Comparison of ENCODE assay signal across 20 mouse cellular contexts in the genomic region with DNA sequence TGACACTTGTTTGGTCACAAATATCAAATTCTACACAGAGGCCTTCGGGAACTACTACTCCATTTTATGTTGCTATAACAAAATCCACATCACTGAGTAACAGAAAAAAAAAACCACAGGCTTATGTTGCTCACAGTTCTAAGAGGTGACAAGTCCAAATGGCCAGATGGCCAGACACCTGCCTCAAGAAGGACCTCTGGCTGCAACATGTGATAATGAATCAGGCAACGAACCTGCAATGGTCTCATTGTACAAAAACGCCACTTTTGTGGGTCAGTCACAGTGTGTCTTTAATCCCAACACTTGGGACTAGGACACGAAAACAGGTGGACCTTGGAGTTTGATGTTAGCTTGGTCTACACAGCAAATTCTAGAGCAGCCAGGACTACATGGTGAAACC.
"Had no signal": no experiment of that assay in that cellular context is flagged by ENCODE, and none has a peak within 500 bp of the region (broad histone marks: within the 10 kb centered on the region; RNA-seq: fewer than 3 reads in every experiment).

No protein-coding gene starts in this region.

- H3K9ac ChIP-seq: limb, embryonic 13.5 days; liver, embryonic 12.5 days; liver, embryonic 15.5 days; lung, embryonic 15.5 days; midbrain, embryonic 15.5 days; neural tube, embryonic 12.5 days; neural tube, embryonic 15.5 days; stomach, embryonic 15.5 days had no signal

- H3K27ac ChIP-seq: kidney, postnatal 0 days; layer of hippocampus, adult 2 months; limb, embryonic 10.5 days; limb, embryonic 13.5 days; liver, embryonic 12.5 days; liver, embryonic 15.5 days; lung, embryonic 15.5 days; midbrain, embryonic 15.5 days; neural tube, embryonic 12.5 days; neural tube, embryonic 15.5 days; stomach, embryonic 15.5 days had no signal

- H3K4me3 ChIP-seq: layer of hippocampus, adult 2 months; limb, embryonic 10.5 days; limb, embryonic 13.5 days; liver, embryonic 12.5 days; liver, embryonic 15.5 days; lung, embryonic 15.5 days; midbrain, embryonic 15.5 days; neural tube, embryonic 12.5 days; neural tube, embryonic 15.5 days; stomach, embryonic 15.5 days had no signal

- H3K27me3 ChIP-seq: limb, embryonic 13.5 days; liver, embryonic 12.5 days; liver, embryonic 15.5 days; lung, embryonic 15.5 days; midbrain, embryonic 15.5 days; neural tube, embryonic 12.5 days; neural tube, embryonic 15.5 days; stomach, embryonic 15.5 days had no signal

- H3K9me3 ChIP-seq: limb, embryonic 10.5 days; limb, embryonic 13.5 days; liver, embryonic 12.5 days; liver, embryonic 15.5 days; lung, embryonic 15.5 days; midbrain, embryonic 15.5 days; neural tube, embryonic 12.5 days; neural tube, embryonic 15.5 days; stomach, embryonic 15.5 days had no signal

- ATAC-seq: liver, embryonic 12.5 days; midbrain, embryonic 15.5 days had no signal

- H3K4me2 ChIP-seq: limb, embryonic 13.5 days; liver, embryonic 12.5 days; liver, embryonic 15.5 days; lung, embryonic 15.5 days; midbrain, embryonic 11.5 days; midbrain, embryonic 15.5 days; neural tube, embryonic 12.5 days; neural tube, embryonic 15.5 days; stomach, embryonic 15.5 days had no signal

- DNase-seq: kidney, postnatal 25 days; layer of hippocampus, adult 9-11 months; liver; lung, adult 18-20 months; lung, postnatal 10 days; lung, postnatal 4 days; retina, postnatal 1 day; thymus, postnatal 25 days had no signal

- H3K4me1 ChIP-seq: limb, embryonic 10.5 days; limb, embryonic 13.5 days; liver, embryonic 12.5 days; liver, embryonic 15.5 days; lung, embryonic 15.5 days; midbrain, embryonic 15.5 days; neural tube, embryonic 12.5 days; neural tube, embryonic 15.5 days; stomach, embryonic 15.5 days had no signal

- H3K36me3 ChIP-seq: limb, embryonic 10.5 days; limb, embryonic 13.5 days; liver, embryonic 12.5 days; liver, embryonic 15.5 days; lung, embryonic 15.5 days; midbrain, embryonic 15.5 days; neural tube, embryonic 12.5 days; neural tube, embryonic 15.5 days; stomach, embryonic 15.5 days had no signal
